Mouse (Mus musculus) heart, adult 2 months (tissue): ENCODE results near the gene Agl.

Experiments
- CTCF ChIP-seq: fragments of 200-600 bp; IDR thresholded peaks from 2 replicates; pipeline ENCODE4 v1.8.1; 2022; ENCODE audit warnings: antibody characterized with exemption, mild to moderate bottlenecking, moderate library complexity
- EP300 ChIP-seq: fragments of 200-500 bp; IDR thresholded peaks from 2 replicates; pipeline ENCODE4 v1.6.1; 2011; ENCODE audit warnings: low read depth, low read length, control low read depth; ENCODE audit not compliant: insufficient read depth
- POLR2A ChIP-seq: fragments of 200-500 bp; IDR thresholded peaks from 2 replicates; pipeline ENCODE4 v1.6.1; 2011; ENCODE audit warnings: mild to moderate bottlenecking, low read depth, low read length, control low read depth; ENCODE audit not compliant: insufficient read depth

GRCm38 (mm10) chr3:116784290-116784689 lies 23.7 kb downstream of the Agl start:
- TF ChIP-seq CTCF (no peak), EP300 (no peak), POLR2A (no peak)
